Mouse (Mus musculus): ENCODE data around the gene Ccnt1. TPM values are rescaled to one million over a fixed set of nuclear protein-coding genes. Genes with fewer than 3 reads are reported as not detected.

The Ccnt1 gene
- 10 to 100 TPM; 55.6 to 67.1 TPM for total RNA-seq (2021)
- long read RNA-seq, experiment 1, transcript Ccnt1-201 (9 exons, 2,175 nt), result major isoform, 21 of 26 reads
- long read RNA-seq, experiment 1, partial matches to known transcripts, result 0 of 26 reads
- long read RNA-seq, experiment 1, other reads (novel, unspliced or antisense), result 5 of 26 reads
- long read RNA-seq, experiment 2, partial matches to known transcripts, result 0 of 5 reads
- long read RNA-seq, experiment 2, other reads (novel, unspliced or antisense), result 4 of 5 reads

DNA sequence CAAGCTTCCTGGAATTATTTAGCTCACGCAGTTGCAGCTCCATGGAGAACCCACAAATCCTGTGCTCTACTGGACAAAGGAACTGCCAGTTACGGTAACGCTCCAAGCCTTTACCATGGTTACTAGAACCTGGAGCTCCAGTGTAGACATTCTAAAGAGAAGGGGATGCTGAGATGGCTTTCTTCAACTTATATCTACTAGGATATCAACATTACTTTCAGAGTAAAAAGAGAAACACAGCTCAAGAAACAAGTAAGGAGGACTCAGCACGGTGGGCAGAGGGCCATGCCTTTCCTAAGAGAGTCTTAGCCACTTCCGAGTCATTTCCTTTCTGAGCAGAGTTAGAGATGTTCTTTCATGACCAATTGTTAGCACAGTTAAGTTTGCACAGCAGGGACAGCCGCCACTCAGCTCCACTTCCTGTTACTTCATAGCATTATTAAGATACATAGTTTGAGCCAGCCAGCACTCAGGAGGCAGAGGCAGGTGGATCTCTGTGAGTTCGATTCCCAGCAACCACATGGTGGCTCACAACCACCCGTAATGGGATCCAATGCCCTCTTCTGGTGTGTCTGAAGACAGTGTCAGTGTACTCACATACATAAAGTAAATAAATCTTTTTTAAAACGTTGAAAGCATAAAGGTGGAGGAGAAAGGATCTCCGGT lies at the start of gene Ccnt1, which contains the start of gene 4930415O20Rik:
TSS of gene Ccnt1 (minus strand) at position 51 of the 666 bp plus-strand sequence.
TSS of gene 4930415O20Rik (plus strand) at position 132 of the 666 bp plus-strand sequence.
- no peak for DNase-seq

DNA sequence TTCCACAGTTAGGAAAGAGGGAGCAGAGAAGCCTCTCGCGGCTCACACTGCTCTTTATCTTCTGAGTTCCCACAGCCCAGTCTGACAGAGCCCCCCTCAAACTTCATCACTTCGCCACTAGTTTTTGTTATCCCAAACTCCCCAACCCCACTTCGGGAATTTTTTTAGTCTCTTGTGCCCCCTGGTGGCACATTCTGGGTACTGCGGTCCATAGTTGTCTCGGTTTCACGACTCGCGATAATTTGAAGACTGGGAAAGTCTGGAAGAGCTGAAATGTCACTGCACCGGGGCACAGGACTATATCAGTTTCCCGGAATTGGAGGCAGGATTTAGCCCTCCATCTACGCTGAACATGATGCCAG lies 46.4 kb upstream of the Ccnt1 start:
- peak; percentile 76 to 79 for DNase-seq

- DNase-seq, result no peak
Observed at GRCm38 (mm10) chr15:98616362-98617175, 45.8 kb upstream of the Ccnt1 start.

DNA sequence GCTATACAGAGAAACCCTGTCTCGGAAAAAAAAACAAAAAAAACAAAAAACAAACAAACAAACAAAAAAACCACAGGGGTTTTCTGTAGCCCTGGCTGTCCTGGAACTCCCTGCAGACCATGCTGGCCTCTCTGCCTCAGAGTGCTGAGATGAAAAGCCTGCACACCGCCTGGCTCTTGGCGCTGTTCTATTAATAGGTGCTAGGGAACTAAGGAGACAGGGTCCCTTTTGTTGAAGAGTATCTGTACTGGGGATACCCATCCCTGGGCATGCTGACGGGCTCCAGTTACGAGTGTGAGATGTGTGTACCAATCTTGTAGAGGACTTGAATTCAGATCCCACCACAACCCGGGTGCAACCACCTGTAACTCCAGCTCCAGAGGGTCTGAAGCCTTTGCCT lies 45.0 kb upstream of the Ccnt1 start:
- DNase-seq, result no peak

DNA sequence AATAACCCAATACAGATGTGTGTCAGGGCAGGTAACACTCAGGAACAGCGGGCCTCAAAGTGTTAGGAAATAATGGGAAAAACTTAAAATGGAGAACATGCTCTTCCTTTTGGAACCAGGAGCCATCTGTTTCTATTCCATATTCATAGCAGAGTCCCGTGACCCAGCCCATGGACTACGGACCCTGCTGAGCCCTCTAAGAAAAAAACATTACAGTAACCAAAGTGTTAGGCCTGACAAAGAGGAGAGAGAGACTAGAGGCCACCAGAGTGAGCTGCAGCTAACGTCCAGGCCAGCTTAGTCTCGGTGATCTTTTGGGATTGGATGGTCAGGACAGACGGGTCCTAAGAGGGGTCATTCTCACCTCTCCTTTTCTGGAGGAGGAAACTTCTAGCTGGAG lies 44.2 kb upstream of the Ccnt1 start:
- no peak for DNase-seq

DNA sequence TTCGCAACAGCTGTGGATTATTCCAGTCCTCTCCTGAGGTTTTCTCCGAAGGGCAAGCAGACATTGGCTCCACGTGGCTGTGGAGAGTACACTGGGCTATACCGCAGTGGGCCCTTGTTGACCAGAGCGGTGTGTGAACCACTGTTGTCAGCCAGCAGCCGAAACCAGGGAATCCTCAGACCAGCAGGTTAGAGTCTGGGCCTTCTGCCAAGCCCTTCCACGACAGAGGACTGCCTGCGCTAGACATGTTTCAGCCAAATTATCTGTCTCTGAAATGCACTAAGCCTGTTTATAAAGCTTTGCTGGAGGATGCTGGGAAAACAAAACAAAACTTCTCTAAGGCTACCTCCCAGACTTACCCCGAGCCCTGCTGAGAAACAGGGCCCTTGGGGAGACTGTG lies 43.8 kb upstream of the Ccnt1 start:
- peak in 1 of 2 experiments; percentile 51 for DNase-seq

GRCm38 (mm10) chr15:98612229-98612628 lies 41.5 kb upstream of the Ccnt1 start:
- no peak for DNase-seq

- DNase-seq, result no peak
Observed at GRCm38 (mm10) chr15:98610131-98610633, 39.5 kb upstream of the Ccnt1 start.

DNA sequence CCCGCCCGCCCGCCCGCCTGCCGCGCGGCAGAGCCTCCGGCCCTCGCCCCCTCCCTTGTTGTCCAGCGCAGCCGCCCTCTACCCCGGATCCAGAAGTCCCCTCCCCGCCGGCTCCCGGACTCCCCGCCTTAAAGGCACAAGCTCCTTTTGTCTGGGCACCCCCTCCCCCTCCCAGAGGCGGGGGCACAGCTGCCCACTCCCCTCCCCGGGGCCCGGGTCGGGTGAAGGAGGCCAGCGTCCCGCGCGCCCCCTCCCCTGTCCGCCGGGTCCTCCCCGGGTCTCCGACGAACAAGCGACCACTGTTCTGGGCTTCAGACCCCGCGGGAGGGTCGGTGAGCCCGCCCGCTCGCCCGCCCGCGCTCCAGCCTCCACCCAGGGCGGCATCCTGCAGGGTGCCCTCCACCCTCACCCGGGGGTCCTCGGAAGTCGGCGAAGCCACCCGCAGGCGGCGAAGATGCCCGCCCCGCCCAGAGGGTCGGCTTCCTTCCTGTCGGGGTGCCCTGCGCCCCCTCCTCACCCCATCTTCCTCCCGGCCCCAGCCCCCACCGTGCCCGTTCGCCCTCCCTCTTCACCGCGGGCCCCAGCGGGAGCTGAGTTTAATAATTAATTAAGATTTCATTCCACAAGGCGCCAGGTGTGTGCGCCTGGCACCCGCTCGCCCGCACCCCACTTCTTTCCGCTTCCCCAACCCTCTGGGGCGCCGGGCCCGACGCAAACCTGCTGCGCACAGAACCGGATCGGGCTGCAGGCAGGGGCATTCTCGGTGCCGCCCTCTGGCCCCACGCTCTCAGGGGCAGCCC lies 38.8 kb upstream of the Ccnt1 start, which contains the start of gene Adcy6:
TSS of gene Adcy6 (minus strand) at position 746 of the 800 bp plus-strand sequence.
- peak; percentile 84 to 89 for DNase-seq

DNA sequence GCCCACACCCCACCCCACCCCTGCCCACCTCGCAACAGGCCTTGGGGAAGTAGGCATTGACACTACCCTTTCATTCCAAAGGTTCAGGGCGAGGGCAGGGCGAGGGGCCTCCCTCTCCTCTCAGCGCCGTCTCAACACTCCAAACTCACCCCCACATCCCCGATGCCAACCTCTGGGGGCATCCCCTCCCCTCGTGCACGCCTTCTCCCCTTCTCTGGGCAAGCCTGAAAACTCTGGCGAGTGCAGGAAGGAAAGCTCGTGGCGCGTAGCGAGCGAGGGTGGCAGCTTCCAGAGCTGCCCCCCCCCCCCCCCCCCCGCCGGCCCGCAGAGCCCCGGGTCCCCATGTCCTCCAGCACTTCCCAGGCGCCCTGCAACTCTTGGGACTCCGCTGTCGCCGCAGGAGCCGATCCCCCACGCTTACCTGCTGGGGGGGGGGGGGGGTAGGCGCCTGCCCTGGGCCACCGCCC lies 38.1 kb upstream of the Ccnt1 start:
- DNase-seq, result peak in 1 of 2 experiments; percentile 35

GRCm38 (mm10) chr15:98608058-98608783 lies 37.5 kb upstream of the Ccnt1 start:
- no peak for DNase-seq

- peak; percentile 62 to 74 for DNase-seq
Observed at GRCm38 (mm10) chr15:98607557-98607956, 36.8 kb upstream of the Ccnt1 start.

DNA sequence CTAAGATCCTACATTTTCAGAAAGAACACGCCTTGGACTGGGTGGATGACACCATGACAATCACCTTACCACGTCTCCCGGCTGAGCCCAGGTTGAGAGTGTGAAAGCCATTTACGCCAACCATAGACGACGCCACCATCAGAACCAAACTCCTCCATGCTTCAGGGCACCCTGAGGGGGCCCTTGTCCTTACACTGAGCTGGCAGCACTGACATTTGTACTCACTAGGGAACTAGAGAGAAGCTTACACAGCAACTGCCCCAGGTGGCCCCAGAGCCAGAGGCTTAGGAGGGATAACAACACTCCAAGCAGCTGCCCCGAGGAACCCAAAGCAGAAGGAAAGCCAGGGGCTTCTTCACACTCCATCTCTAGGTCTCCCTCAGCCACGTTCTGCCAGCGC lies 36.0 kb upstream of the Ccnt1 start:
- no peak for DNase-seq

- DNase-seq, result no peak
Observed at GRCm38 (mm10) chr15:98606051-98606536, 35.4 kb upstream of the Ccnt1 start.

GRCm38 (mm10) chr15:98604041-98604575 lies 33.4 kb upstream of the Ccnt1 start:
- DNase-seq, result no peak

- DNase-seq, result no peak
Observed at GRCm38 (mm10) chr15:98602921-98603458, 32.3 kb upstream of the Ccnt1 start.

- peak; percentile 19 to 38 for DNase-seq
Observed at GRCm38 (mm10) chr15:98602191-98602881, 31.6 kb upstream of the Ccnt1 start.

DNA sequence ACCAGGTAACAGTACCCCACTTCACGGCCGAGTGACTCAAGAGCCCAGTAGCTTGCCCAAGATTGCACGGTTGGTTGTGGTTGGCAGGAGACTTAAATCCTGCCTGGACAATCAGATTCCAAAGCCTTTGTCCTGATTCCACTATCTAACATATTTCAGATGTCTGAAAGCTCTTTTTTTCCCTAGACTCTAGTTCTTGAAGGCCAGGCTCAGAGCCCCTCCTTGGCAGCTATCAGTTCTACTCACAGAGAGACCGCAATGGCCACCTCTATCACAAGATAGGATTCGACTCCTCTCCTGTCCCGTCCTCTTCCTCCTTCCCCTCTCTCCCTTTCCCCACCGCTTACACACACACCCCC lies 31.1 kb upstream of the Ccnt1 start:
- no peak for DNase-seq

DNA sequence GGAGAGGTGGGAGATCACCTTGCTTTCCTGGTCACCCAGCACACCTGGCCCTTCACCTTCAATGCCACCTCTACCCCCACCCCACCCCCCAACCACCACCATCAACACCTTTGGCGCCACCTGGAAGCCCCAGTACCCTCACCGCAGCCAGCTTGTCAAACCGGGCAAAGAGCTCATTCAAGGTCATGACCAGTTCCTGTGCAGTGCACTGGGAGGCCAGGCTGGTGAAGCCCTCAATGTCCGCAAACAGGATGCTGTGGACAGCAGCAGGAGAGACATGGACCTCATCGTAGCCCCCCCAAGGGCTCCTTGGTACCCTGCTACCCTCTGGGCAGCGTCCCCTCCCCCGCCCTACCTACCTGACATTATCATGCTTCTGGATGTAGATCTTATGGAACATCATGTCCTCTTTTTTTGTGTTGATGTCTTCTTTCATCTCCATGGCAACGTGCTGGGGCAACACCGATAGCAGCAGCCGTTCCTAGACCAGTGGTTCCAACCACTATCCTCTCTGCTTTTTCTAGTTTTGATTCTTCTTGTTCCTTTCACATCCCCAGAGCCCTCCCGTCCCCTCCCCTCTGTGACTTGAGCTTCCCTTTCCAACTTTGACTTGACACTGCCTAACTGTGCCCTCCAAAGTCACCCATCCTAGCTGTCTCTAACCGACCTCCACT lies 29.4 kb upstream of the Ccnt1 start:
- DNase-seq, result no peak
